Mouse (Mus musculus): Measurements from ENCODE around the gene Ric3.

The Ric3 gene

GRCm38 (mm10) chr7:109050831-109051230 lies 32.3 kb downstream of the Ric3 start:
- in situ Hi-C loops (cut with MboI, MseI) = no loop called here

- in situ Hi-C loops (cut with MboI, MseI) = no loop called here
Measured at GRCm38 (mm10) chr7:109045876-109046275, 37.3 kb downstream of the Ric3 start.

- in situ Hi-C loops (cut with MboI, MseI) = no loop called here
Measured at GRCm38 (mm10) chr7:109039445-109039844, 43.7 kb downstream of the Ric3 start.

GRCm38 (mm10) chr7:109038987-109039386 lies 44.1 kb downstream of the Ric3 start:
- in situ Hi-C loops (cut with MboI, MseI) = no loop called here

- in situ Hi-C loops (cut with MboI, MseI) = no loop called here
Measured at GRCm38 (mm10) chr7:109038121-109038735, 44.9 kb downstream of the Ric3 start.

GRCm38 (mm10) chr7:109032054-109032453 lies 51.1 kb downstream of the Ric3 start:
- in situ Hi-C loops (cut with MboI, MseI) = no loop called here

- in situ Hi-C loops (cut with MboI, MseI) = no loop called here
Measured at GRCm38 (mm10) chr7:109031331-109031730, 51.8 kb downstream of the Ric3 start.

GRCm38 (mm10) chr7:109029961-109030465 lies 53.1 kb downstream of the Ric3 start:
- in situ Hi-C loops (cut with MboI, MseI) = no loop called here

- in situ Hi-C loops (cut with MboI, MseI) = no loop called here
Measured at GRCm38 (mm10) chr7:109028204-109028603, 54.9 kb downstream of the Ric3 start.

GRCm38 (mm10) chr7:109027721-109028120 lies 55.4 kb downstream of the Ric3 start:
- in situ Hi-C loops (cut with MboI, MseI) = no loop called here

- in situ Hi-C loops (cut with MboI, MseI) = no loop called here
Measured at GRCm38 (mm10) chr7:109026976-109027375, 56.2 kb downstream of the Ric3 start.

GRCm38 (mm10) chr7:109025743-109026142 lies 57.4 kb downstream of the Ric3 start:
- in situ Hi-C loops (cut with MboI, MseI) = no loop called here

- in situ Hi-C loops (cut with MboI, MseI) = loop anchor here (5.0 kb wide), 2 partner anchors 54 to 204 kb away; no protein-coding TSS in a partner anchor
Measured at GRCm38 (mm10) chr7:109021428-109021827, 61.7 kb downstream of the Ric3 start.

- in situ Hi-C loops (cut with MboI, MseI) = no loop called here
Measured at GRCm38 (mm10) chr7:109019243-109019642, 63.9 kb downstream of the Ric3 start.

- in situ Hi-C loops (cut with MboI, MseI) = no loop called here
Measured at GRCm38 (mm10) chr7:109016378-109016923, 66.7 kb downstream of the Ric3 start.

- in situ Hi-C loops (cut with MboI, MseI) = no loop called here
Measured at GRCm38 (mm10) chr7:109014851-109015250, 68.3 kb downstream of the Ric3 start.

GRCm38 (mm10) chr7:109012998-109013625 lies 70.0 kb downstream of the Ric3 start:
- in situ Hi-C loops (cut with MboI, MseI) = no loop called here

GRCm38 (mm10) chr7:109012575-109012974 lies 70.6 kb downstream of the Ric3 start:
- in situ Hi-C loops (cut with MboI, MseI) = no loop called here

- in situ Hi-C loops (cut with MboI, MseI) = no loop called here
Measured at GRCm38 (mm10) chr7:109011596-109012180, 71.4 kb downstream of the Ric3 start.

- in situ Hi-C loops (cut with MboI, MseI) = no loop called here
Measured at GRCm38 (mm10) chr7:109010720-109011595, 72.2 kb downstream of the Ric3 start.

GRCm38 (mm10) chr7:109009260-109009659 lies 73.9 kb downstream of the Ric3 start:
- in situ Hi-C loops (cut with MboI, MseI) = no loop called here

GRCm38 (mm10) chr7:109003653-109004052 lies 79.5 kb downstream of the Ric3 start:
- in situ Hi-C loops (cut with MboI, MseI) = no loop called here
